Mouse (Mus musculus) ES-E14 (cell line): ENCODE measurements at regions not wholly inside any gene's neighbourhood (a gene's known extent, or its start where the extent isn't known, plus 50 kb on each side); places are given as distances from the start of the nearest gene placed in this dataset.

Source experiments
- DNase-seq: peaks from one replicate; pipeline ENCODE4 v3.0.0-alpha.2; 2013; ENCODE audit warnings: low read depth, low spot score
- H3K27ac ChIP-seq: 2 replicates; pipeline ENCODE4 v1.5.1; 2012; ENCODE audit warnings: low read depth, mild to moderate bottlenecking, low read length, moderate library complexity, mixed read lengths; ENCODE audit not compliant: poor library complexity, insufficient read depth, severe bottlenecking
- H3K36me3 ChIP-seq: 2 replicates; pipeline ENCODE4 v1.6.1; 2012; ENCODE audit warnings: mild to moderate bottlenecking, low read length, moderate library complexity, mixed read lengths; ENCODE audit not compliant: control insufficient read depth, poor library complexity, insufficient read depth, severe bottlenecking
- H3K4me1 ChIP-seq, 2 experiments: fragments of 150-350 bp in 1 of 2; sonication (generic) in 1 of 2; 2 replicates each; pipeline ENCODE4 v1.6.1; 2012; ENCODE audit warnings: low read length in 2 of 2, mild to moderate bottlenecking in 1 of 2, mixed read lengths in 1 of 2; ENCODE audit not compliant: control insufficient read depth in 2 of 2, insufficient read depth in 2 of 2, poor library complexity in 1 of 2
- H3K4me3 ChIP-seq, 2 experiments: fragments of 150-350 bp in 1 of 2; sonication (generic) in 1 of 2; 2 replicates each; pipeline ENCODE4 v1.5.1; 2012; ENCODE audit warnings: low read length in 2 of 2, low read depth in 1 of 2, mild to moderate bottlenecking in 1 of 2, mixed read lengths in 1 of 2; ENCODE audit not compliant: insufficient read depth in 1 of 2, poor library complexity in 1 of 2, severe bottlenecking in 1 of 2
- H3K9ac ChIP-seq: 2 replicates; pipeline ENCODE4 v1.6.1; 2012; ENCODE audit warnings: low read depth, mild to moderate bottlenecking, low read length, mixed read lengths; ENCODE audit not compliant: poor library complexity, insufficient read depth, severe bottlenecking
- H3K9me3 ChIP-seq: fragments of 150-350 bp; sonication (generic); 2 replicates; pipeline ENCODE4 v1.6.1; 2012; ENCODE audit warnings: low read depth, mild to moderate bottlenecking, low read length; ENCODE audit not compliant: control insufficient read depth, insufficient read depth
- CHD2 ChIP-seq: IDR thresholded peaks from 2 replicates; pipeline ENCODE4 v1.6.1; 2014; ENCODE audit warnings: mild to moderate bottlenecking, low read depth, low read length, inconsistent platforms
- HCFC1 ChIP-seq: IDR thresholded peaks from 2 replicates; pipeline ENCODE4 v1.6.1; 2012; ENCODE audit warnings: low read length, inconsistent platforms, borderline replicate concordance; ENCODE audit not compliant: insufficient read depth
- MAFK ChIP-seq: IDR thresholded peaks from 2 replicates; pipeline ENCODE4 v1.6.1; 2014; ENCODE audit warnings: mild to moderate bottlenecking, low read depth, low read length, inconsistent platforms; ENCODE audit not compliant: insufficient read depth
- ZC3H11A ChIP-seq: IDR thresholded peaks from 2 replicates; pipeline ENCODE4 v1.6.1; 2012; ENCODE audit warnings: low read depth, mild to moderate bottlenecking, inconsistent platforms, low read length, borderline replicate concordance
- ZNF384 ChIP-seq: IDR thresholded peaks from 2 replicates; pipeline ENCODE4 v1.6.1; 2012; ENCODE audit warnings: low read depth, low read length, inconsistent platforms
- in situ Hi-C, 2 experiments: fragments of 600-800 bp; cut with MboI; formaldehyde crosslinking; loops; one replicate each; pipeline ENCODE4 v1.15.1; 2025; ENCODE audit warnings: low sequenced_read_pairs in 2 of 2, inconsistent platforms in 1 of 2; ENCODE audit not compliant: unreplicated experiment in 2 of 2

DNA sequence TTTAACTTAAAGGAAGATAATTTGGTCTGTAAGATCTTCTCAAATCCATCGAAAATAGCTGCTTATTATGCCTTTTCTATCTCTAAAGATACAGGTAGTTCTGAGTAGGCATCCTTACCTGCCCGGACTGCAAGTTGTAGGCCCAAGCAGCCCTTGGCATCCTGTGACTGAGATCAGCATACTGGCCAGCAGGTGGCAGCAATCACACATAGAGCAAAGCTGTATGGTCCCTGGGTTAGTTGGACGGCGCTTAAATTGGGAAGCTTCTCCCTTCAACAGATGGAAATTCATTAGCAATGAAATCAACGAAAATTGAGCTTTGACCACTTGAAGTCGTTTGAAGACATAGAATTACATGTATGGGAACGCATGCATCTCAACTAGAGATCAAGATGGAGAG, 61.0 kb downstream of the Ccng2 start:
- peak; percentile 62 for DNase-seq
- TF ChIP-seq CHD2 = no peak
- TF ChIP-seq HCFC1 = no peak
- peak; percentile 97 for TF ChIP-seq ZC3H11A
- H3K36me3 ChIP-seq = no peaks in the 10 kb centered on the region
- no peak overlapping the region for H3K4me3 ChIP-seq
- in situ Hi-C loops = no loop called here
- H3K4me1 ChIP-seq = no peaks in the 10 kb centered on the region
- H3K9ac ChIP-seq = no peak overlapping the region
- H3K27ac ChIP-seq = no peak overlapping the region
- H3K9me3 ChIP-seq = no peaks in the 10 kb centered on the region

GRCm38 (mm10) chr5:93330851-93331250, 63.8 kb downstream of the Ccng2 start:
- no peak overlapping the region for H3K4me3 ChIP-seq
- no peak for DNase-seq
- H3K36me3 ChIP-seq = no peaks in the 10 kb centered on the region
- in situ Hi-C loops = no loop called here
- TF ChIP-seq MAFK (no peak), ZC3H11A (no peak), CHD2 (no peak), HCFC1 (no peak), ZNF384 (no peak)
- no peak overlapping the region for H3K27ac ChIP-seq
- no peaks in the 10 kb centered on the region for H3K4me1 ChIP-seq
- no peak overlapping the region for H3K9ac ChIP-seq
- no peaks in the 10 kb centered on the region for H3K9me3 ChIP-seq

DNA sequence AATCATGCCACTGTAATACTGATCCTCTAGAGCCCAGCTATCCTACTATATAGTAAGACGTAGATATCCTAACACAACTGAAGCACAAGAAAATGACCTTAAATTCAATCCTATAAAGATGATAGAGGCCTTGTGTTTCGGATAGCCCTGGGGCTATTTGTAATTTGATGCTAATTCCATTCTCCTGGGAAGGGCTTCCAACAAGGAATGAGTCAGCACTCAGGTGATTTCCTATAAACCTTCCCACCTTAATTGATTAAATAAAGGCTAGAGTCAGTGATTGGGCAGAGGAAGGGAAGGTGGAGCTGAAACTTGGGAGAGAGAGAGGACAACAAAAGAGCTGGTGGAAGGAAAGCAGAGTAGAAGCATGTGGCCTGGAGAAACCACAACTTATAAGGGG, 86.0 kb downstream of the Ccng2 start:
- Histone ChIP-seq H3K27ac (no peak overlapping the region), H3K4me1 (peaks cover 0 to 6% of the 10 kb centered on the region in 2 experiments; a peak in 1 of 4 replicates), H3K9ac (no peak overlapping the region), H3K36me3 (no peaks in the 10 kb centered on the region), H3K9me3 (no peaks in the 10 kb centered on the region), H3K4me3 (no peak overlapping the region)
- TF ChIP-seq HCFC1 = no peak
- no peak for TF ChIP-seq CHD2
- TF ChIP-seq ZC3H11A = no peak
- no peak for TF ChIP-seq ZNF384
- TF ChIP-seq MAFK = no peak; the same call in 1 of the 2 replicates
- in situ Hi-C loops = no loop called here
- DNase-seq = peak; percentile 21
